Mouse (Mus musculus) heart, postnatal 0 days (tissue): ENCODE measurements around the gene Gsta4.
"Not testable (repeated sequence)": the region's sequence is repeated elsewhere in the genome, so short reads cannot be mapped to it uniquely, and the experiment has no call there.

ENCODE experiments used
- CTCF ChIP-seq: IDR thresholded peaks from 2 replicates; pipeline ENCODE4 v1.5.1; 2016; ENCODE audit warnings: antibody characterized with exemption, control low read depth, low read depth
- EP300 ChIP-seq: IDR thresholded peaks from 2 replicates; pipeline ENCODE4 v1.6.1; 2016; ENCODE audit warnings: antibody characterized with exemption, low read depth

GRCm38 (mm10) chr9:78230461-78230860 lies 47.9 kb downstream of the Gsta4 start, which contains the start of gene Gsta1:
- TF ChIP-seq CTCF, EP300: not testable (repeated sequence)
